Mouse (Mus musculus): ENCODE data around the gene Syndig1.

Gene Syndig1

DNA sequence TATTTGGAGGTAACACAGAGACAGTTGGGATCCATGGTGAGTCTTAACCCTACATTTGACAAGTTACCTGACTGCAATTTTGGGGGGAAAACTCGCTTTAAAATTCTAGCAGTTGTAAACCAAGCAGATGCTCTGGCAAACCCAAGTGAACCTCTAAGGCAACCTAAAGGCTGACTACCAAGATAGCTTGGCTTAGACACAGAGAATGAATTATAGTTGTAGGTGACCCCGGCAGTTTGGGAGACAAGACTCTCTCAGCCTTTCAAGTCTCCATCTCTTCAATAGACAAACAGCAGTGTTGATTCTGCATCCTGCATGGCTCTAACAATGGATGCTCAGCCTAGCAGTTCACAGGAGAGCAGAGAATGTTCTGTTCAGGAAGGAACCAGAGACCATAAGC is at the start of gene Syndig1:
Gene Syndig1, plus strand, starts transcription at position 301 of the 400 bp plus-strand sequence.
- DNase-seq (ENCODE audit: low read depth, low spot score), result no peak
- Histone ChIP-seq H3K36me3 (ENCODE audit: control insufficient read depth, insufficient read depth, low read length, poor library complexity, severe bottlenecking) (no peaks in the 10 kb centered on the region), H3K27me3 (ENCODE audit: control insufficient read depth, insufficient read depth, low read length, poor library complexity, severe bottlenecking) (no peaks in the 10 kb centered on the region; the same call in 1 of the 2 replicates)

DNA sequence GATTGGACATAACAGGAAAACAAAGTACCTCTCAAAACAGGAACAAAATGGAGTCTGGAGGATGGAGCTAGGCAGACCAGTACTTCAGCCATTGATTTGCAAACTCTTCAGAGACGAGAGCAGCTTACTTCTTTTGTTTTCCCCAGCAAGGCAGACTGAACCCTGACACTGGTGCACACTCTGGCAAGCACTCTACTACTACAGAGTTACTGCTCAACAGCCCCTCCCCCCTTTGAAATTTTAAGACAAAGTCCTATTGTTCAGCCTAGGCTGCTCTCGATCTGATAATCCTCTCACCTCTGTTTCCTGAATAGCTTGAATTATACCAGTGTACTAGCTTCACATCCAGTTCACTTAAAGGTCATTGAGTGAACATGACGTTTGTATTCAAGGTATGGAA is 30.4 kb upstream of the Syndig1 start:
- no peaks in the 10 kb centered on the region for H3K27me3 ChIP-seq (ENCODE audit: control insufficient read depth, insufficient read depth, low read length, poor library complexity, severe bottlenecking)
- DNase-seq (ENCODE audit: low read depth, low spot score), result no peak
- H3K36me3 ChIP-seq (ENCODE audit: control insufficient read depth, insufficient read depth, low read length, poor library complexity, severe bottlenecking), result no peaks in the 10 kb centered on the region

DNA sequence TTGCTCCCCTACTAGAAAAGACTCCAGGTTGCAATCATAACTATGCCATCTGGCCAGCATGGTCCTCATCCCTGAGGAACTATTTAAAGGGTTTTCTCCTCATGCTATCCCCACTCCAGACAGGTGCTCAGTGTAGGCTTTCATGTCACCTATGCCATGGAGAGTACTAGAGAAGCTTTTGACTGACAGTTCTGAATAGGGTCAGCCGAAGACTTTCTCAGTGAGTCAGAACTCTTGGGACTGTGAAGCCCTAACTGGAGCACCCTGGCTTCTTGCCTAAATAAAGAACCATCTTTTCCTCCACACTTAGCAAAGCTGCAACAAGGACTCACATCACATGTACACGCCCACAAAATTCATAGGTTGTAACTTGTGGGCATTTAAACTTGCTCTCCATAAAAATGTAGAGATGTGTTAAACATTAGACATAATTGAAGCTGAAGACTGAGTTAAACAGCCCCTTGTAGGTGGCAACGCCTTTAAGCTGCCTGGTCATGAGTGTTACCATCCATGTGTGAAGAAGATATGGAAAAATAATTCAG is 24.3 kb upstream of the Syndig1 start:
- no peaks in the 10 kb centered on the region for H3K27me3 ChIP-seq (ENCODE audit: control insufficient read depth, insufficient read depth, low read length, poor library complexity, severe bottlenecking)
- no peak for DNase-seq (ENCODE audit: low read depth, low spot score)
- no peaks in the 10 kb centered on the region for H3K36me3 ChIP-seq (ENCODE audit: control insufficient read depth, insufficient read depth, low read length, poor library complexity, severe bottlenecking)

DNA sequence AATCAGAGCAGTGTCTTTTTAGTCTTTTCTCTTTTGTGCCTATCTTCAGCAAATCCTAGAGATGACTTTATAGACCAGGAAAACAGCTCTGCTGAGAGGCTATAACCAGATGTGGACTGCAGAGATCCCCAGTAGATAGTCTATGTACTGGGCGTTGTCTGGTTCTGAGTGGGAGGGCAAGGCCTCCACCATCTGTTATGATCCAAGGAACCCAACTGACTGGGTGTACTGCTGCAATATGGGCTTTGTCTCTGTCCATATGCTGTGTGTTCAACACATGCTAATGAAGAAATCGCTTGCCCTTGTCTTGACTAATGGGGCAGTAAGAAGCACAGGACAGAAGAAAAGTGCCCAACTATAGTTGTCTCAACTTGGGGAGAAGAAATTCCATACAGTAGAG is 23.8 kb upstream of the Syndig1 start:
- H3K27me3 ChIP-seq (ENCODE audit: control insufficient read depth, insufficient read depth, low read length, poor library complexity, severe bottlenecking), result no peaks in the 10 kb centered on the region
- DNase-seq (ENCODE audit: low read depth, low spot score), result no peak
- no peaks in the 10 kb centered on the region for H3K36me3 ChIP-seq (ENCODE audit: control insufficient read depth, insufficient read depth, low read length, poor library complexity, severe bottlenecking)

DNA sequence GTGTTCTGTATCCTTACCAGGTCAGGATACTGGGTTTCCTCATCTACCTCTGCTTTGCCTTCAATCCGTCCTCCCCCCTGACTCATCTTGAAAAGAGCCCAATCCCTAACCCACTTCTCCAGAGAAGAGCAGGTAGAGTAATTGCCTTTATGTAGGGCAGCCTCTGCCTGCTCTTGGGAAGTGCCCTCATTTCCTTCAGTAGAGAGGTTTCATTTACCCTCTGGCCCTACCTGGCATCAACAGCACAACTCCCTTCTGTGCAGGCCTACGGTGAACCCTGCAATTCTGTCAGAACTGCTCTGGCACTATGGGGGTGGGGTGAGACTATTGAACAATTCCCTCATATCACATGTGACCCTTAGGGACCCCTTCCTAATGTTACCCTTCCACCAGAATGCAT is 16.1 kb upstream of the Syndig1 start:
- no peaks in the 10 kb centered on the region for H3K27me3 ChIP-seq (ENCODE audit: control insufficient read depth, insufficient read depth, low read length, poor library complexity, severe bottlenecking)
- no peak for DNase-seq (ENCODE audit: low read depth, low spot score)
- no peaks in the 10 kb centered on the region for H3K36me3 ChIP-seq (ENCODE audit: control insufficient read depth, insufficient read depth, low read length, poor library complexity, severe bottlenecking)

- no peak for DNase-seq (ENCODE audit: low read depth, low spot score)
- Histone ChIP-seq H3K36me3 (ENCODE audit: control insufficient read depth, insufficient read depth, low read length, poor library complexity, severe bottlenecking) (no peaks in the 10 kb centered on the region), H3K27me3 (ENCODE audit: control insufficient read depth, insufficient read depth, low read length, poor library complexity, severe bottlenecking) (no peaks in the 10 kb centered on the region)
These were observed 10.6 kb upstream of the Syndig1 start for GRCm38 (mm10) chr2:149818395-149818794.

GRCm38 (mm10) chr2:149819751-149820150 is 9.3 kb upstream of the Syndig1 start:
- no peak for DNase-seq (ENCODE audit: low read depth, low spot score)
- Histone ChIP-seq H3K36me3 (ENCODE audit: control insufficient read depth, insufficient read depth, low read length, poor library complexity, severe bottlenecking) (no peaks in the 10 kb centered on the region), H3K27me3 (ENCODE audit: control insufficient read depth, insufficient read depth, low read length, poor library complexity, severe bottlenecking) (no peaks in the 10 kb centered on the region)

DNA sequence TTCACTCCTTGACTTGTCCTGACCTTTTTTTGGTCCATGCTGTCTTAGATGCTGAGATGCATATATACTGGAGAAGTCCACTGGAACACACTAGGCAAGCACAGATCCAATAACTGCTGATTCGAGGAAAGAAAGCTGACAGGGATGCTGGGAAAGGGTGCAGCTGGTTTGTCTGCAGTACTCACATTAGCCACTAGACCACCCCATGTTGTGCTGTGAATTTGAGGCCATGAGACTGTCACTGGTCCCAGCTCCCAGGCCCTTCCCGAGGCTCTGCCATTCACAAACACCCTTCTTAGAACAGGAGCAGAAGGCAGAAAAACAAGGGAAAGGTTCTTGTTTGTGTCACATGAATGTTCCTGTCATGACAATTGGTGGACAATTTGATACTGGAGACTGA is 8.8 kb upstream of the Syndig1 start:
- H3K36me3 ChIP-seq (ENCODE audit: control insufficient read depth, insufficient read depth, low read length, poor library complexity, severe bottlenecking), result no peaks in the 10 kb centered on the region
- DNase-seq (ENCODE audit: low read depth, low spot score), result no peak

GRCm38 (mm10) chr2:149829955-149830535 is 1.0 kb downstream of the Syndig1 start:
- no peak for DNase-seq (ENCODE audit: low read depth, low spot score)
- Histone ChIP-seq H3K27me3 (ENCODE audit: control insufficient read depth, insufficient read depth, low read length, poor library complexity, severe bottlenecking) (no peaks in the 10 kb centered on the region; the same call in 1 of the 2 replicates), H3K36me3 (ENCODE audit: control insufficient read depth, insufficient read depth, low read length, poor library complexity, severe bottlenecking) (no peaks in the 10 kb centered on the region)

More for the DNA sequence above, 8.8 kb upstream of the Syndig1 start:
- no peaks in the 10 kb centered on the region for H3K27me3 ChIP-seq (ENCODE audit: control insufficient read depth, insufficient read depth, low read length, poor library complexity, severe bottlenecking)

DNA sequence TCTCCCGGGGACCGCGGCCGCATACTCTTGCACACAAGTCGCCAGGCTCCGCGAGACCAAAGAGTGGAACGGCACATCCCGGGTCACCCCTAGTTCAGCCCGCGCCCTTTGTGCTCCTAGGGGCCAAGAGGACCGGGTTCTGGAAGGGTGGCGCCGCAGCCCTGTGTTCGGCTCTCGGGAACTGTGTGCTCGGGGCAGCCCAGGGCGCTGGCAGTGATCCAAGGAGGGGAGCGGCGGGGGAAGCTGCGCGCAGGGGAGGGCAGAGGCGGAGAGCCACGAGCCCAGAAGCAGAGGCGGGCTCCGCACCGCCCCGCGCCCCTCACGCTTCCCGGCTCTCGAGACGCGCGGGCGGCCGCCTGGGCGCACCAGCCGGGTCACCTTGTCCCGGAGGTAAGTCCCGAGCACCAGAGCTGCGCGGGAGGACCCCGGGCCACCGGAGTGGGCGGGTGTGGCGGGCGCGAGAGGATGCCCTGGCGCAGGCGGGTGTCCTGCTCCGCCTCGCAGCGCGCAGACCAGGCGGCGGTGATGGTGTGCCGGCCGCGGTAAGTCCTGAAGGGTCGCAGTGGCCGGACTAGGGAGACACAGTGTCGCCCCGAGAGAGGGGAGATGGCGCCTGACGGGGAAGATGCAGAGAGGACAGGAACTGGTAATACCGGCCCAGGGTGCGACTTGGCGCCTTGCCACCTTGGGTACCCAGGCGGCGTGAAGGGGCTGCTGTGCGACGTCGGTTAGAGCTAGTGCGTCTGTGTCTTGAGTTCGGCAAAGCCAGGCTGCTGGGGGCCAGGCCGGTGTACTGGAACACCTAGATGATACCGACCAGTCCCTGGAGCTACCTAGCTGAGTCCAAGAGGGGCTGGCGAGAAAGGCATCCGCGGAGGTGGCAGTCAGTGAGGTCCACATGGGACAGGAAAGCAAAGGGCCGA is 1.8 kb downstream of the Syndig1 start, which contains the start of gene C530025M09Rik:
Gene C530025M09Rik, minus strand, starts transcription at position 678 of the 923 bp plus-strand sequence.
- H3K27me3 ChIP-seq (ENCODE audit: control insufficient read depth, insufficient read depth, low read length, poor library complexity, severe bottlenecking), result no peaks in the 10 kb centered on the region; the same call in 1 of the 2 replicates
- no peak for DNase-seq (ENCODE audit: low read depth, low spot score)

DNA sequence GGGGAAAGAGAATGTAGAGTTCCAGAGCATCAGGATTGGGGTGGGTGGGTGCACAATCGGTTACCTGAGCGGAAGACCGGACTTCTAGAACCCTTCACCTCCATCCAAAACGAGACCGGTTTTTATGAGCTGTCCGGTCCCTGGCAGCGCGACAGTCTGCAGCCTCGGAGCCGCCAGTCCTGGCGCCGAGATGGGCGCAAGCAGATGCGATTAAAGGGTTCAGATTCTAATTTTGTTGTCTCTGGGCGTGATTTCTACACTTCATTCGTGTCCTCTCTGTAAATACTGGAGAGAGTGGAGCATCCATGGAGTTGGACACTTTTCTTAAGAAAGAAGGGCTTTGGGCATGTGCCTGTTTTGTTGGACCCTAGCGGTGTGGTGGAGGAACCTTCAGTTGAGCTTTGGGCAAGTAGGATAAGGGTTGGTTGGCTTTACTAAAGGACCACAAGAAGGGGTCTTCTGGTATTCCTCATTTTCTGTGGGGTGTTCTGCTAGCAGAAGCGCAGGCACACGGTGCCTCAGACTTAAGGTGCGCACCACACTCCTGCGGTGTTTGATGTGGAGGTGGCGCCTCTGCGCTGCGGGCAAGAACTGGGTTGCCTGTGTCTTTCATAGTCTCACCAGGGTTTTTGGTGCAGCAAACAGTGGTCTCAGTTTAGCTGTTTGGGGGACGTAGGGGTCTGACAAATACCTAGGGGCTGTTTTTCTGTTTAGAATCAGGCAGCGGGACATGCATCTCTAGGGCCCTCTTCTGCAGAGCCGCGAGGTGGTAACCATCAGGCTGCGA is 2.6 kb downstream of the Syndig1 start:
- H3K27me3 ChIP-seq (ENCODE audit: control insufficient read depth, insufficient read depth, low read length, poor library complexity, severe bottlenecking), result no peaks in the 10 kb centered on the region
- no peak for DNase-seq (ENCODE audit: low read depth, low spot score)
- H3K36me3 ChIP-seq (ENCODE audit: control insufficient read depth, insufficient read depth, low read length, poor library complexity, severe bottlenecking), result no peaks in the 10 kb centered on the region

More for the DNA sequence above, 1.8 kb downstream of the Syndig1 start, which contains the start of gene C530025M09Rik:
- no peaks in the 10 kb centered on the region for H3K36me3 ChIP-seq (ENCODE audit: control insufficient read depth, insufficient read depth, low read length, poor library complexity, severe bottlenecking)

DNA sequence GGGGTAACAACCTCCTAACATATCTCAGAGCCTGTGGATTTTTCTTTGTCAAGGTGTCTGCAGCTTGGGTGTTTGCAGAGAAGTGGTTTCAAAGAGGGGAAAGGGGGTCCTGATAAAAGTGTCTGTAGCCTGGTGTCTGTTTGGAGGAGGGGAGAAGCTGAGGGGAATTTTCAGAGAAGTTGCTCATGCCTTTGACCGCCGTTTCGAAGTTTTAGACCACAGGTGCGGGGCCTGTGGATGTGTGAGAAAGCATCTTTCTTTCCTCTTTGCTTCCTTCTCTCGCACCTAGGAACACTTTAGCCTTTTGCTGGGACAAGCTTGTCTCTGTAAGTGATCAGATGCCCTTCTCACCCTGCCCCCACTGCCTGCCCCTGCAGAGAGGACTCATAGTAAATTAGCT is 3.3 kb downstream of the Syndig1 start:
- H3K36me3 ChIP-seq (ENCODE audit: control insufficient read depth, insufficient read depth, low read length, poor library complexity, severe bottlenecking), result no peaks in the 10 kb centered on the region
- no peaks in the 10 kb centered on the region for H3K27me3 ChIP-seq (ENCODE audit: control insufficient read depth, insufficient read depth, low read length, poor library complexity, severe bottlenecking)
- no peak for DNase-seq (ENCODE audit: low read depth, low spot score)

DNA sequence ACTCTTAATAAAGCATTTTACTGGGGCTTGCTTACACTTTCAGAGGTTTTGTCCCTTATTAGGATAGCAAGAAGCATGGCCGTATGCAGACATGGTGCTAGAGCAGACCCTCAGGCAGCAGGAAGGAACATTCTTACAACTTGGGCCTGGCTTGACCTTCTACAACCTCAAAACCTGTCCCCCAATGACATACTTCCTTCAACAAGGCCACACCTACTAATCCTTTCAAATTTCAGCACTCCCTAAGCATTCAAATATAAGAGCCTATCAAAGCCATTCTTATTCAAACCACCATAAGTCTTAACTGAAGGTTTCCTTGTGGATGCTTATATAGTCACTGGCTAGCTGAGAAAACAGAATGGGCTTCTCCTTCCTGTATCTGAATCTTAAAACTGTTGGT is 6.1 kb downstream of the Syndig1 start:
- Histone ChIP-seq H3K27me3 (ENCODE audit: control insufficient read depth, insufficient read depth, low read length, poor library complexity, severe bottlenecking) (no peaks in the 10 kb centered on the region), H3K36me3 (ENCODE audit: control insufficient read depth, insufficient read depth, low read length, poor library complexity, severe bottlenecking) (no peaks in the 10 kb centered on the region)

DNA sequence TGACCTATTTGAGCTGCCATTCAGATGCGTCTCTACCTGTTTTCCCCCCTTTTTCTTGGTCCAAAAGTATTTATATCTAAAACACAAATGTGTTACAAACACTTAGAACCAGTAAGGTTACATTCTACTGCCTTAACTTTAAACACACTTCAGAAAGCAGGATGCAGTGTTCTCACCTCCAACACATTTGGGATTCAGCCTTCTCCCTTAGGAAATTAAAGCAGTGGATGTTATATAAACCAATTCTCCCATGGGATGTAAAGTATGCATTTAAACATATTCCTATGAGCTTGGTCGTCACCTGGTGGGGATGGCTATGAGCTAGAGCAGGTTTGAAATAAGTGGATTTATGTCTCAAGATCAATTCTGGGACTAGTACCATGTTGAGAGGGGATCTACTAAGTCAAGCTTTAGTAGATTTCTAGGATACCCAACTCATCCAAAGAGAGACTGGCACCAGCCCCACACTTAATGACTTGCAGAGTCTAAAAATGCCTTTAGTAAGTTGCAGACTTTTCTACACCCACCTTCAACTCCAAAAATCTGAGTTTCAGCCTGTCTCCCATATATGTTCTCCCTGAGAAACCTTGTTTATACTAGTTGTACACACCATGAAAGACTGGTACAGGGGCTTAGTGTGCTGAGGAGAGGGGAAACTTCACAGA is 7.6 kb downstream of the Syndig1 start:
- no peak for DNase-seq (ENCODE audit: low read depth, low spot score)
- no peaks in the 10 kb centered on the region for H3K36me3 ChIP-seq (ENCODE audit: control insufficient read depth, insufficient read depth, low read length, poor library complexity, severe bottlenecking)
- H3K27me3 ChIP-seq (ENCODE audit: control insufficient read depth, insufficient read depth, low read length, poor library complexity, severe bottlenecking), result no peaks in the 10 kb centered on the region

More for the DNA sequence above, 6.1 kb downstream of the Syndig1 start:
- DNase-seq (ENCODE audit: low read depth, low spot score), result no peak
